Mouse (Mus musculus) kidney, postnatal 0 days (tissue): ENCODE data around the gene Svbp. TPM values are rescaled to one million over a fixed set of nuclear protein-coding genes. Genes with fewer than 3 reads are reported as not detected.
A peak's percentile ranks its signal among the peaks of the same experiment; 100 is the strongest.

ENCODE experiments used
- ATAC-seq: fragments of 200-750 bp; cut with Nextera tagmentation; replicated peaks from 2 replicates; pipeline ENCODE4 v1.8.0; 2017; ENCODE audit warnings: low read depth, moderate number of reproducible peaks, moderate TSS enrichment, moderate library complexity; ENCODE audit not compliant: low FRiP score
- DNase-seq: peaks from one replicate; pipeline ENCODE4 v3.0.0-alpha.2; 2016; ENCODE audit warnings: low spot score
- H3K27ac ChIP-seq: fragments of 300-500 bp; sonication (generic); 2 replicates; pipeline ENCODE4 v1.5.1; 2014; ENCODE audit warnings: mild to moderate bottlenecking
- H3K27me3 ChIP-seq: fragments of 300-500 bp; sonication (generic); 2 replicates; pipeline ENCODE4 v1.6.1; 2014; ENCODE audit warnings: low read length, mixed read lengths; ENCODE audit not compliant: insufficient read depth
- H3K36me3 ChIP-seq: fragments of 300-500 bp; sonication (generic); 2 replicates; pipeline ENCODE4 v1.6.1; 2014; ENCODE audit warnings: low read length, mixed read lengths; ENCODE audit not compliant: insufficient read depth
- H3K4me1 ChIP-seq: fragments of 300-500 bp; sonication (generic); replicated peaks from 2 replicates; pipeline ENCODE4 v1.6.1; 2014; ENCODE audit warnings: antibody characterized with exemption, low read length, mixed read lengths; ENCODE audit not compliant: insufficient read depth
- H3K4me2 ChIP-seq: fragments of 300-500 bp; sonication (generic); 2 replicates; pipeline ENCODE4 v1.6.1; 2014; ENCODE audit warnings: mild to moderate bottlenecking, low read length, moderate library complexity, mixed read lengths
- H3K4me3 ChIP-seq: fragments of 300-500 bp; sonication (generic); replicated peaks from 2 replicates; pipeline ENCODE4 v1.5.1; 2014; ENCODE audit warnings: low read depth, low read length
- H3K9ac ChIP-seq: fragments of 300-500 bp; sonication (generic); 2 replicates; pipeline ENCODE4 v1.6.1; 2014; ENCODE audit warnings: low read depth, low read length
- H3K9me3 ChIP-seq: fragments of 300-500 bp; sonication (generic); replicated peaks from 2 replicates; pipeline ENCODE4 v1.6.1; 2016; ENCODE audit warnings: low read length, inconsistent platforms, mixed read lengths
- CTCF ChIP-seq: IDR thresholded peaks from 2 replicates; pipeline ENCODE4 v1.5.1; 2016; ENCODE audit warnings: antibody characterized with exemption, low read depth, mild to moderate bottlenecking, moderate library complexity
- WGBS: fragments of 180-500 bp; shearing (Covaris S2); extraction: QIAGEN DNeasy Blood & Tissue Kit; methylation state at CpG from one replicate; pipeline ENCODE4 v1.1.7; 2014; 5-methylcytosine and 5-hydroxymethylcytosine counted together
- polyA plus RNA-seq: library from polyadenylated mRNA; unstranded; fragments of >200 nt; fragmentation: Nextera tagmentation; extraction: Ambion mirVana; gene quantifications from 2 replicates; pipeline ENCODE4 v1.2.1, GENCODE M21; 2015

The Svbp gene
- polyA plus RNA-seq, 1 experiment from 2014 or later = 150 TPM

DNA sequence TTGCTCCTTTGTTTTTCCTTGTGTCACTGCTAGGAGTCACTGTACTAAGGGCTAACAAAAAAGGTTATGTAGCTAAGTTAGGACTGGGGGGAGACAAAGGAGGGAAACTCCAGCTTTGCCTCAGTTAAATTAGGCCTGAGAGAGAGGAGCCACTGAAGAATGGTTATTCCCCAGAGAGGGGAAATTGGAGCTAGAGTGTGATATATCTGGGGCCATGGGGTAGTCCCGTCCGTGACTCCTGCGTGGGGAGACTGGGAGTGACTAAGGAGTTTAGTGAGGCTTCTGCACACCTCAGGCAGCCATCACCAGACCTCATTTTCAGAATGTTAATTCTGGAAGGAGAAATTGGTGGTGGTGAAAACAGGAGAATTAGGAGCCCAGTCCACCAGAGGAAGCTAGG lies 39.2 kb downstream of the Svbp start:
- DNase-seq (no peak), ATAC-seq (no peak)
- H3K36me3 ChIP-seq = no peaks in the 10 kb centered on the region
- H3K9me3 ChIP-seq = no peaks in the 10 kb centered on the region
- no peaks in the 10 kb centered on the region for H3K27me3 ChIP-seq
- TF ChIP-seq CTCF = no peak
- H3K4me3 ChIP-seq = peak overlapping the region; percentile 77
- no peak overlapping the region for H3K27ac ChIP-seq
- peaks cover 4% of the 10 kb centered on the region; the same call in 1 of the 2 replicates for H3K4me1 ChIP-seq
- 61% methylated on average over 3 of the region's 3 CpGs for WGBS
- peak overlapping the region; percentile 86 for H3K4me2 ChIP-seq
- H3K9ac ChIP-seq = no peak overlapping the region

DNA sequence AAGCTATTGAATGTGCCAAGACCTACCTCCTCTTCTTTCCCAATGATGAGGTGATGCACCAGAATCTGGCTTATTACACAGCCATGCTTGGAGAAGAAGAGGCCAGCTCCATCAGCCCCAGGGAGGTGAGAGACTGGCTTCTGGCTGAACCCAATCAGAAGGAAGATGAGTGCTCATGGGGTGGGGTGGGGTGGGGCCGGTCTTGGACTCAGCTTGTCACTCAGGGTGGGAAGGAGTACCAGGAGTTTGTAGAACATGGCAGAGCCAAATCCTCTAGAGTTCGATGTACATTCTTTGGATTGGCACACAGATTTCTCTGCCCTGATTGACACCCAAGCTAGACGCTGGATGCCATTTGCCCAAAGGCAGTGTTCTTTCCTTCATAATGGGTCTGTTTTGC lies 43.6 kb downstream of the Svbp start:
- Histone ChIP-seq H3K9me3 (no peaks in the 10 kb centered on the region), H3K4me1 (no peaks in the 10 kb centered on the region), H3K27me3 (no peaks in the 10 kb centered on the region), H3K4me3 (no peak overlapping the region), H3K36me3 (0 out of 2 replicates have a peak, but pooled peaks cover 5% of the 10 kb centered on the region), H3K27ac (0 out of 2 replicates have a peak overlapping the region, but pooled peaks have one; percentile 25), H3K4me2 (0 out of 2 replicates have a peak overlapping the region, but pooled peaks have one; percentile 44), H3K9ac (no peak overlapping the region)
- no peak for ATAC-seq
- no peak for TF ChIP-seq CTCF
- no peak for DNase-seq
- 81% methylated on average over 3 of the region's 3 CpGs for WGBS

DNA sequence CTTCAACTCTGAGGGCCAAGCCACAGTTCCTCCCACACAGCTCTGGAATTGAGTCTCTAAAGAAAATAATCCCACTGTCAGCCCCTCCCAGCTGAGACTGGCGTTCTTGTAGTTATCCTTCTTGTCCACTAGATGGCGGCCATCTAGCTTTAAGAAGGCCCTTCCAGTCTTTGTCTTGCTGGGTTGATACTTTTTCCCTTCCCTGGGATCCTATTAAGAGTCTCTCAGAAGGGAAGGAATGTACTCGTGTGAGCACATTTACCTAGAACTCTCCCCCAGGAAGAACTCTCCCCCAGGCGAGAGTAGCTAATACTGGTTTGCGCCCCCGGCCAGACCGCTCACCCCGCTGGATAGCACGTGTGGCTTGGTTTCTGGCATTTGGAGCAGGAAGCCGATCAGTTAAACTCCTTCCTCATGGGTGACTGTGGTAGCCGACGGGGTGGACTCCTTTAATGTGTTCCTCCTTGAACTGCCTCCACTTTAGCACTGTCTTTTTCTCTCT lies 44.1 kb downstream of the Svbp start:
- H3K4me3 ChIP-seq = no peak overlapping the region
- no peaks in the 10 kb centered on the region for H3K27me3 ChIP-seq
- WGBS = 32% methylated on average over 12 of the region's 12 CpGs
- peak; percentile 91 for TF ChIP-seq CTCF
- ATAC-seq = peak; percentile 64
- DNase-seq = peak; percentile 98
- H3K9me3 ChIP-seq = no peaks in the 10 kb centered on the region
- H3K4me2 ChIP-seq = peak overlapping the region; percentile 44
- no peaks in the 10 kb centered on the region for H3K4me1 ChIP-seq
- H3K9ac ChIP-seq = no peak overlapping the region; the same call in 1 of the 2 replicates
- H3K27ac ChIP-seq = peak overlapping the region; percentile 66
- 0 out of 2 replicates have a peak, but pooled peaks cover 5% of the 10 kb centered on the region for H3K36me3 ChIP-seq

DNA sequence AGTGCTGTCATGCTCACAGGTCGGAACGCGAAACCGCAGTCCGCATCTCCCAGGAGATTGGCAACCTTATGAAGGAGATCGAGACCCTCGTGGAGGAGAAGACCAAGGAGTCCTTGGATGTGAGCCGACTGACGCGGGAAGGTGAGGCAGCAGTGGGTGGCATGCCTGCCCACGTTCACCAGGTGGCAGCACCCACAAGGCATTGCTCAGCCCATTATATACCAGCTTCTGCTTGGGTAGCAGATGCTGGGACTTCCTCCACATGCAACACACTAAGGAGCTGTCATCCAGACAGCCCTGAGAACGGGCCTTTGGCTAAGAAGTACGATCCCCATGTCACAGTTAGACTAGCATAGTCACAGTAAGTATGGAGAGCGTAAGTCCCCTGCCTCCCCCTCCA lies 46.6 kb downstream of the Svbp start:
- peak; percentile 65 for TF ChIP-seq CTCF
- Histone ChIP-seq H3K9me3 (no peaks in the 10 kb centered on the region), H3K27ac (no peak overlapping the region), H3K9ac (no peak overlapping the region), H3K36me3 (peaks cover 9% of the 10 kb centered on the region; the same call in 1 of the 2 replicates), H3K4me3 (no peak overlapping the region), H3K4me2 (no peak overlapping the region), H3K27me3 (no peaks in the 10 kb centered on the region), H3K4me1 (no peaks in the 10 kb centered on the region)
- DNase-seq = no peak
- WGBS = 86% methylated on average over 14 of the region's 14 CpGs
- no peak for ATAC-seq

DNA sequence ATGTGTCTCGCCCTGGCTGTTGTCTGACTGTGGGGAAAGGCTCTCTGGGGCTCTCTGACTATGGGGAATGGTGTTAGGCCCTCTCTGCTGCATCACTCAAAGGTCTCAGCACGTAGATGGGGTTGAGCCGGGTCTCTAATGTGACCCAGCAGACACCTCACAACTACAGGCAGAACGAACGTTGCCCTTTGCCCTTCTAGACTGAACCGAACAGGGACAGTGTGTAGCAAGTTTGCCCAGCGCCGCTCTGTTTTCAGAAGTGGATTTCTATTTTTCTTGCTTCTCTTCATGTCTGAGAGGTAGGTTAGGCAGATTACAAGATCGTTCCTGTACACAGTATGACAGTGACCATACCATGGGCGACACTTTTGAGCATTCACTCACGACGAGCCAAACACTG lies 47.5 kb downstream of the Svbp start:
- no peak for TF ChIP-seq CTCF
- WGBS = 91% methylated on average over 12 of the region's 12 CpGs
- no peak for ATAC-seq
- DNase-seq = no peak
- Histone ChIP-seq H3K4me1 (no peaks in the 10 kb centered on the region; the same call in 1 of the 2 replicates), H3K36me3 (peaks cover 10% of the 10 kb centered on the region; the same call in 1 of the 2 replicates), H3K27me3 (no peaks in the 10 kb centered on the region), H3K4me3 (no peak overlapping the region), H3K9ac (no peak overlapping the region), H3K4me2 (no peak overlapping the region), H3K9me3 (no peaks in the 10 kb centered on the region), H3K27ac (no peak overlapping the region)

DNA sequence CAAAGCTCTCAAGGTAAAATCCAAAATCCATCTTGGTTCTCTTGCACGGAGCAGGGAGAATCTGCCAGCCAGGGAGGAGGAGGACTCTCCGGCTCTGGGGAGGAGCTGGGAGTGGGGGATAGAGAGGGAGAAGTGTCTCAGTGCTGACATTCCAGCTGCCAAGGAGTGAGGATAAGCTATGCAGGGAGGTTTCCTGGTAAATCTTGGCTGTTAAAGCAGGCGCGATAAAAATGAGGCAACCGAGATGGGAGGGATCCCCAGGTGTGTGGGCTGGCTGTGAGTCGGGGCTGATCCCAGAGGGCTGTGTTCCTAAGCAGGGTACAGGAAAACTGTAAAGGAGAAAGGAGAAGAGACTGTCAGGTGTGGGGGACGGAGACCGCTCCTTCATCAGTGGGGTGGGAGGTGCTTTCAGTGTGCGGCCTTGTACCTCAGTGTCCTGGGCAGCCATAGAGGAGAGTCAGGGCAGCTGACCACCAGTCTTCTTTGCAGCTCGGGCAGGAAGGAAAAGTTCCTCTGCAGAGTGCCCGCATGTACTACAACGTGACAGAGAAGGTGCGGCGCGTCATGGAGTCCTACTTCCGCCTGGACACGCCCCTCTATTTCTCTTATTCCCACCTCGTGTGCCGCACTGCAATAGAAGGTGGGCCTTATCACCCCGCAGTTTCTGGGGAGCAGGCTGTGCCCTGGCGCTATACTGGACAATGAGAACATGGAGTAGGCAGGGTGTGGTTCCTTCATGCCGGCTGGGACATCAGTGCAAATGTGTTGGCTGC lies 49.5 kb downstream of the Svbp start:
- Histone ChIP-seq H3K4me1 (peaks cover 2% of the 10 kb centered on the region; the same call in 1 of the 2 replicates), H3K27ac (no peak overlapping the region), H3K9ac (no peak overlapping the region), H3K4me2 (no peak overlapping the region), H3K36me3 (peaks cover 10% of the 10 kb centered on the region), H3K9me3 (no peaks in the 10 kb centered on the region), H3K27me3 (no peaks in the 10 kb centered on the region), H3K4me3 (no peak overlapping the region)
- TF ChIP-seq CTCF = no peak
- no peak for ATAC-seq
- WGBS = 75% methylated on average over 22 of the region's 22 CpGs
- no peak for DNase-seq
